Mouse (Mus musculus) effector memory CD4-positive, alpha-beta T cell, adult 7 months (primary cell): ENCODE data around the gene Cdca5. TPM values are rescaled to one million over a fixed set of nuclear protein-coding genes. Genes with fewer than 3 reads are reported as not detected.

Experiments used
- polyA plus RNA-seq: library from polyadenylated mRNA; unstranded; fragments of 100-300 nt; shearing (Covaris generic); gene quantifications from one replicate; pipeline ENCODE4 v1.2.1, GENCODE M21; 2017

Cdca5 gene
- polyA plus RNA-seq: 0.80 TPM

GRCm38 (mm10) chr19:6084478-6085248 lies at the start of gene Cdca5, which contains the start of gene Zfpl1:
Gene Cdca5 (plus strand): TSS chr19:6084983.
Gene Zfpl1 (minus strand): TSS chr19:6084956.

GRCm38 (mm10) chr19:6046294-6047153 lies 38.3 kb upstream of the Cdca5 start, which contains the start of gene Syvn1:
Gene Syvn1 (plus strand): TSS chr19:6046576.

GRCm38 (mm10) chr19:6057313-6058096 lies 27.3 kb upstream of the Cdca5 start, which contains the start of the genes Mrpl49 and Fau:
Gene Mrpl49 (minus strand): TSS chr19:6057785.
Gene Fau (plus strand): TSS chr19:6057844.

GRCm38 (mm10) chr19:6061021-6061533 lies 23.7 kb upstream of the Cdca5 start, which contains the start of gene Znhit2:
Gene Znhit2 (plus strand): TSS chr19:6061192.

GRCm38 (mm10) chr19:6067724-6068415 lies 16.9 kb upstream of the Cdca5 start, which contains the start of gene Tm7sf2:
Gene Tm7sf2 (minus strand): TSS chr19:6068373.

GRCm38 (mm10) chr19:6076564-6077393 lies 8.0 kb upstream of the Cdca5 start, which contains the start of gene Vps51:
Gene Vps51 (minus strand): TSS chr19:6077231.

GRCm38 (mm10) chr19:6079983-6080480 lies 4.8 kb upstream of the Cdca5 start, which contains the start of gene Tmem262:
Gene Tmem262 (plus strand): TSS chr19:6080033.

GRCm38 (mm10) chr19:6082156-6082555 lies 2.6 kb upstream of the Cdca5 start, which contains the start of gene Gm28374:
Gene Gm28374 (minus strand): TSS chr19:6082256.

GRCm38 (mm10) chr19:6094119-6094518 lies 9.3 kb downstream of the Cdca5 start, which contains the start of gene AC131692.1:
Gene AC131692.1 (plus strand): TSS chr19:6094419.

GRCm38 (mm10) chr19:6105586-6105985 lies 20.8 kb downstream of the Cdca5 start, which contains the start of gene Naaladl1:
Gene Naaladl1 (plus strand): TSS chr19:6105782.

GRCm38 (mm10) chr19:6117986-6118676 lies 33.3 kb downstream of the Cdca5 start, which contains the start of gene Sac3d1:
Gene Sac3d1 (minus strand): TSS chr19:6118650.

GRCm38 (mm10) chr19:6127760-6128341 lies 43.1 kb downstream of the Cdca5 start, which contains the start of gene Snx15:
Gene Snx15 (minus strand): TSS chr19:6128304.

GRCm38 (mm10) chr19:6140678-6141393 lies 56.1 kb downstream of the Cdca5 start, which contains the start of gene Batf2:
Gene Batf2 (plus strand): TSS chr19:6140983.

GRCm38 (mm10) chr19:6141394-6141749 lies 56.6 kb downstream of the Cdca5 start, which contains the start of gene Arl2:
Gene Arl2 (minus strand): TSS chr19:6141548.

